Mouse (Mus musculus): Measurements from ENCODE around the gene Gfra4. TPM values are rescaled to one million over a fixed set of nuclear protein-coding genes. Genes with fewer than 3 reads are reported as not detected.
"Not testable (repeated sequence)": the region's sequence is repeated elsewhere in the genome, so short reads cannot be mapped to it uniquely, and the experiment has no call there.

Gene Gfra4
- total and polyA plus RNA-seq, 3 experiments = 7.2 to 21.3 (median 8.4) TPM

- no peak overlapping the region for H3K4me3 ChIP-seq
- no peaks in the 10 kb centered on the region for H3K79me2 ChIP-seq (replicated peaks; ENCODE audit: control insufficient read depth, insufficient read depth, low read length)
- DNase-seq = peak; percentile 62 to 76
- peaks cover 6% of the 10 kb centered on the region for H3K27me3 ChIP-seq (ENCODE audit: control insufficient read depth, insufficient read depth, low read length)
- no peak overlapping the region for H3K27ac ChIP-seq
- TF ChIP-seq EP300 (IDR thresholded peaks at IDR 0.05; ENCODE audit: insufficient read depth, low read depth, low read length) (no peak), POLR2A (IDR thresholded peaks at IDR 0.05; ENCODE audit: insufficient read depth, low read depth, low read length) (no peak), CTCF (IDR thresholded peaks at IDR 0.05) (no peak)
- H3K9ac ChIP-seq (ENCODE audit: low read depth, low read length) = no peak overlapping the region
- 20% methylated on average over 17 of the region's 17 CpGs for WGBS
- intact Hi-C loops (cut with DNase I) = no loop called here
- H3K36me3 ChIP-seq (ENCODE audit: control insufficient read depth, insufficient read depth, low read length) = no peaks in the 10 kb centered on the region
- peaks cover 1% of the 10 kb centered on the region; the same call in 1 of the 2 replicates for H3K4me1 ChIP-seq (ENCODE audit: control insufficient read depth, insufficient read depth, low read length)
Observed at GRCm38 (mm10) chr2:131037226-131037990, 5.5 kb downstream of the Gfra4 start.

GRCm38 (mm10) chr2:131036757-131037156 is 6.1 kb downstream of the Gfra4 start:
- Histone ChIP-seq H3K4me3 (no peak overlapping the region), H3K27ac (no peak overlapping the region), H3K36me3 (ENCODE audit: control insufficient read depth, insufficient read depth, low read length) (no peaks in the 10 kb centered on the region), H3K79me2 (replicated peaks; ENCODE audit: control insufficient read depth, insufficient read depth, low read length) (no peaks in the 10 kb centered on the region), H3K9ac (ENCODE audit: low read depth, low read length) (no peak overlapping the region), H3K4me1 (ENCODE audit: control insufficient read depth, insufficient read depth, low read length) (peaks cover 1% of the 10 kb centered on the region; the same call in 1 of the 2 replicates), H3K27me3 (ENCODE audit: control insufficient read depth, insufficient read depth, low read length) (peaks cover 2% of the 10 kb centered on the region)
- TF ChIP-seq POLR2A (IDR thresholded peaks at IDR 0.05; ENCODE audit: insufficient read depth, low read depth, low read length) (no peak), CTCF (IDR thresholded peaks at IDR 0.05) (no peak), EP300 (IDR thresholded peaks at IDR 0.05; ENCODE audit: insufficient read depth, low read depth, low read length) (no peak)
- no peak for DNase-seq
- intact Hi-C loops (cut with DNase I) = no loop called here

GRCm38 (mm10) chr2:131036343-131036742 is 6.5 kb downstream of the Gfra4 start:
- TF ChIP-seq POLR2A (IDR thresholded peaks at IDR 0.05; ENCODE audit: insufficient read depth, low read depth, low read length) = no peak
- TF ChIP-seq EP300 (IDR thresholded peaks at IDR 0.05; ENCODE audit: insufficient read depth, low read depth, low read length) = no peak
- TF ChIP-seq CTCF (IDR thresholded peaks at IDR 0.05) = no peak
- H3K27me3 ChIP-seq (ENCODE audit: control insufficient read depth, insufficient read depth, low read length) = no peaks in the 10 kb centered on the region

GRCm38 (mm10) chr2:131031406-131031805 is 11.5 kb downstream of the Gfra4 start:
- WGBS = 35% methylated on average over 1 of the region's 1 CpGs
- intact Hi-C loops (cut with DNase I) = not testable (repeated sequence)

More at GRCm38 (mm10) chr2:131036343-131036742, 6.5 kb downstream of the Gfra4 start:
- Histone ChIP-seq H3K36me3 (ENCODE audit: control insufficient read depth, insufficient read depth, low read length) (no peaks in the 10 kb centered on the region), H3K4me3 (no peak overlapping the region), H3K4me1 (ENCODE audit: control insufficient read depth, insufficient read depth, low read length) (peaks cover 1% of the 10 kb centered on the region; the same call in 1 of the 2 replicates), H3K79me2 (replicated peaks; ENCODE audit: control insufficient read depth, insufficient read depth, low read length) (no peaks in the 10 kb centered on the region), H3K9ac (ENCODE audit: low read depth, low read length) (no peak overlapping the region), H3K27ac (no peak overlapping the region)
- WGBS = 97% methylated on average over 2 of the region's 2 CpGs
- no peak for DNase-seq
- intact Hi-C loops (cut with DNase I) = no loop called here

GRCm38 (mm10) chr2:131030998-131031397 is 11.9 kb downstream of the Gfra4 start:
- 89% methylated on average over 1 of the region's 1 CpGs for WGBS
- Histone ChIP-seq H3K79me2 (replicated peaks; ENCODE audit: control insufficient read depth, insufficient read depth, low read length) (no peaks in the 10 kb centered on the region), H3K4me1 (ENCODE audit: control insufficient read depth, insufficient read depth, low read length) (peaks cover 3% of the 10 kb centered on the region), H3K9ac (ENCODE audit: low read depth, low read length) (no peak overlapping the region), H3K27ac (no peak overlapping the region), H3K4me3 (no peak overlapping the region), H3K36me3 (ENCODE audit: control insufficient read depth, insufficient read depth, low read length) (no peaks in the 10 kb centered on the region; the same call in 1 of the 2 replicates), H3K27me3 (ENCODE audit: control insufficient read depth, insufficient read depth, low read length) (no peaks in the 10 kb centered on the region)
- intact Hi-C loops (cut with DNase I) = no loop called here
- no peak for TF ChIP-seq EP300 (IDR thresholded peaks at IDR 0.05; ENCODE audit: insufficient read depth, low read depth, low read length)
- TF ChIP-seq POLR2A (IDR thresholded peaks at IDR 0.05; ENCODE audit: insufficient read depth, low read depth, low read length) = no peak
- no peak for TF ChIP-seq CTCF (IDR thresholded peaks at IDR 0.05)
- DNase-seq = no peak

More at GRCm38 (mm10) chr2:131031406-131031805, 11.5 kb downstream of the Gfra4 start:
- not testable (repeated sequence) for H3K27me3 ChIP-seq (ENCODE audit: control insufficient read depth, insufficient read depth, low read length); H3K4me1 ChIP-seq (ENCODE audit: control insufficient read depth, insufficient read depth, low read length); H3K79me2 ChIP-seq (replicated peaks; ENCODE audit: control insufficient read depth, insufficient read depth, low read length); DNase-seq; H3K27ac ChIP-seq; H3K36me3 ChIP-seq (ENCODE audit: control insufficient read depth, insufficient read depth, low read length); H3K9ac ChIP-seq (ENCODE audit: low read depth, low read length); H3K4me3 ChIP-seq

GRCm38 (mm10) chr2:131030561-131030960 is 12.3 kb downstream of the Gfra4 start:
- Histone ChIP-seq H3K27me3 (ENCODE audit: control insufficient read depth, insufficient read depth, low read length) (no peaks in the 10 kb centered on the region), H3K4me3 (no peak overlapping the region), H3K79me2 (replicated peaks; ENCODE audit: control insufficient read depth, insufficient read depth, low read length) (no peaks in the 10 kb centered on the region), H3K9ac (ENCODE audit: low read depth, low read length) (no peak overlapping the region), H3K27ac (no peak overlapping the region), H3K4me1 (ENCODE audit: control insufficient read depth, insufficient read depth, low read length) (peaks cover 3% of the 10 kb centered on the region), H3K36me3 (ENCODE audit: control insufficient read depth, insufficient read depth, low read length) (no peaks in the 10 kb centered on the region; the same call in 1 of the 2 replicates)
- TF ChIP-seq CTCF (IDR thresholded peaks at IDR 0.05) = no peak
- no peak for TF ChIP-seq EP300 (IDR thresholded peaks at IDR 0.05; ENCODE audit: insufficient read depth, low read depth, low read length)
- no peak for TF ChIP-seq POLR2A (IDR thresholded peaks at IDR 0.05; ENCODE audit: insufficient read depth, low read depth, low read length)
- DNase-seq = no peak
- intact Hi-C loops (cut with DNase I) = no loop called here
- 75% methylated on average over 2 of the region's 2 CpGs for WGBS

Measured in heart, adult 2 months (tissue).